Mouse (Mus musculus) spleen, postnatal 14 days (tissue): ENCODE measurements around the gene Meox1.

ENCODE experiments used
- DNase-seq, 2 experiments: peaks; one replicate each; pipeline ENCODE4 v3.0.0; 2021 to 2022; ENCODE audit warnings: low spot score in 2 of 2

Gene Meox1

GRCm38 (mm10) chr11:101898328-101898727, 4.2 kb upstream of the Meox1 start:
- DNase-seq, result no peak

- DNase-seq, result no peak
Observed at GRCm38 (mm10) chr11:101896546-101897361, 2.6 kb upstream of the Meox1 start.

- no peak for DNase-seq
Observed at GRCm38 (mm10) chr11:101893560-101893959, 614 bp downstream of the Meox1 start.

DNA sequence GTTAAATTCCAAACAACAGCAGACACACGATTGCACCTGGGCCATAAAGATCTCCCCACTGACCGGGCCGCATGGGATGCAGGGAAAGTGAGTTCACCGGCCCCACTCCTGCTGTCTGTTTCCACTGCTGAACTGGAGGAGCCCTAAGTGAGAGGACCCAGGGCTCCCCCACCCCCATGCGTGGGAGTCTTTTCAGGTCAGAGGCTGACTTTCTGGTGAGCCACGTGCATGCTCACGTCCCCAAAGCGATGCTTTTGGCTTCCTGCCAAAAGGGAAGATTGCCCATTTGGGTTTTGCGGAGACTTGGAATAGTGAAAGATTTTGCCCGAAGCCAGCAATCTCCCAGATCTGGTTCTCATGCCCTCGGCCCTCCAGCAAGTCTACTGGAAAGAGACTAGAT, 2.7 kb downstream of the Meox1 start:
- no peak for DNase-seq

DNA sequence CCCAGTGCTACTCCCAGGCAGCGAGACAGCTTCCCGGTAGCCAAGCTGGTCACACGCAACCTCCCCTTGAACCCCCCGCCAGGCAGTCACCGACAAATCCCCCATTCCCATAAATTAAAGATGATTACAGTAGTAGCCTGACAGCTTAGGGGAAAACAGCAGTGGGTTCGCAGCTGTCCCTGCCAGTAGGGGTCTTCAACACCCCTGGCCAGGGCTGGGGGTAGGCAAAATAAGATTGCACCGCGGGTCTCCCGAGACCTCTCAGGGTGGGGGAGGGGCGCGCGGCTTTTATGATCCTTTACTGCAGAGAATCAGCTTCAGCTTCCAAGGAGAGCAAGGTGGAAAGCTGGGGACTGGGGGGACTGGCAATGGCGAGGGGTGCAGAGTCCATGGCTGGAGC, 4.4 kb downstream of the Meox1 start:
- DNase-seq, result no peak

- no peak for DNase-seq
Observed at GRCm38 (mm10) chr11:101888820-101889219, 5.4 kb downstream of the Meox1 start.

GRCm38 (mm10) chr11:101886436-101886835, 7.7 kb downstream of the Meox1 start:
- no peak for DNase-seq

DNA sequence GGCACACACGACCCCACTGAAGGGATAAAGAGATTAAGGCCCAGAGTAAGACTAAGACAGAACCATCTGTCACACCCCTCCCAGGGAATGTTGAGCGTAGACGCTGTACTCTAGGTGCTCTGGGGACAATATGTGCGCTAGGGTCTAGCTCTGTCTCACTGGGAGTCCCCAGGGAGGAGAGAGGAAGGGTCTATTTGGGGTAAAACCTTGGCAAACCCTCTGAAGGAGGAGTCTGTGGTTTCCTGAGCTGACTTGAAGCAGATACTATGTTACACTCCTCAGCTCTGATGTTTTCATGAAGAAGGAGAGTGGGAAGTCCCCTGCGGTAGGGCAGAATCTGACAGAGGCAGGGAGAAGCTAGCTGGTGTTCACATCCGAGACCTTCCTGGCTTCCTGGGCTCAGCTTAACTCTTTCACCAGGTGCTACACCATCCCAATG, 8.3 kb downstream of the Meox1 start:
- no peak for DNase-seq

GRCm38 (mm10) chr11:101885232-101885631, 8.9 kb downstream of the Meox1 start:
- DNase-seq, result no peak

GRCm38 (mm10) chr11:101883911-101884310, 10.3 kb downstream of the Meox1 start:
- no peak for DNase-seq

DNA sequence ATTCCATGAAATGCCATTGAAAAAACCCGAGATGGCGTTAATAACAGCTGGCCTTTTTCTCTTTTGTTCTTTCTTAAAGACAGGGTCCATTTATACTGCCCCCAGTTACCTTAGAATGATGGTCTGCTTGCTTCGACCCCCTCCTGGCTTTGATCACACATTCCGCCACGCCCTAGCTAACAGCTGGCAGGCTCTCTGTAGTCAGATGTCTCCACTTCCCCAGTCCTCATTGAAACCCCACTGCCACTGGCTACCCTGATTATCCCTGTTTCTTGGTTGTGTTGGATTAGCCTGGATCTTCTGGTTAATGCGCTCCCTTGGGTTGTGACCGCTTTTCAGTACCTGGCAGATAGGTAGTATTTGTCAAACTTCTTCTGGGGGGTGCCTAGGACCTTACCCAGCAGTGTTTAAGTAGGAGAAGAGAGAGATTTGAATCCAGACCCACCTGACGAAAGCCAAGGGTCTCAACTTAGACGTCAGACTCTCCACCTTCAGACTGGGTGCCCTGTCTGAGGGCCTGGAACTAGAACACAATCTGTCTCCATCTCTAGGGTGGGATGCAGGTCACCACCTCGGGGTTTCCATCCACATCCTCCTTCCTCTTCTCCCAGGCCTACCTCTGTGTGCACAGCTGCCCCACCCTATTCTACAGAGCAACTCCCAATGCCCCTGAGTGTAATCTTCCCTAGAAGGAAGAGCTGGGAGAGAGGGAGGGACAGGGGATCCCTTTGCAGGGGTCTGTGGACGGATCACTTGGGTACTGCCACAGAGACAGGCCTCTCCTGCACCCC, 11.5 kb downstream of the Meox1 start:
- DNase-seq, result no peak

DNA sequence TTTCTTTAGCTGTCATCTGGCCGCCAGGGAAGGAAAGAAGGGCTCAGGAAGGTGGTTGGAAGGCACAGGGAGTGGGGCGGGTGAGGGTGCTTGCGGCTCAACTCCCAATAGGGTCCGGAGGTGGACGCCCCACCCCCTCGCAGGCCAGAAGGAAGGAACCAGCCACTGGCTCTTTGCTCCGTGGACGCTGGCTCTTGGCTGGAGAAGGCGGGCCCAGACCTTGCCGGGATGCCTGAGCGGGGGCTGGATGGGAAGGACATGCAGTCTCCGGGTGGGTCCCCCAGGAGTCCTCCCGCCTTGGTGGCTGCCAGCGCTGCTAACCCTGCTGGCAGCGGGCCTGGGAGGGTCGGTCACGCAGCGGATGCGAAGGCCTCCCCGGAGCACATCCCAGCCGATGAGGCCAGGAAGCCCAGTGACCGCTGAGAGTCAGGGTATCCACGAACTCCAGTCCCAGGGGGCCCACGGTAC, 12.5 kb downstream of the Meox1 start:
- no peak for DNase-seq

- no peak for DNase-seq
Observed at GRCm38 (mm10) chr11:101881185-101881584, 13.0 kb downstream of the Meox1 start.

DNA sequence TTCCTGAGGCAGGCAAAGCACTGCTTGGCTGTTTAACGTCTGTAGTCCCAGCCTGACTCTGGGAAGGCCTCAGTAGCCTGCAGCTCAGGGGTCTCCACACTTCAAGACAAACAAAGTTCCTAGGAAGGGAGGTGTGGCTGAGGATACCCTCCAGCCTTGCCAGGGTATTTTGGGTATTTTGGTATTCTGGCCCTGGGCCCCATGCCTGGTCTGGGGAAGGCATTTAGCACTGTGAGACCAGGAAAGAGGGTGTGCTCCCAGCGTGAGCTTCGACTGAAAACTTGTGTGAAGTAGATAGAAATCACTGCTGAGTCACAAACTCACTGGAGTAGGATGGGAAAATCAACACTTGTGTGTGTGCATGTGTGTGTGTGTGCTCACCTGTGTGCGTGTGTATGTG, 14.5 kb downstream of the Meox1 start:
- no peak for DNase-seq

- no peak for DNase-seq
Observed at GRCm38 (mm10) chr11:101878696-101879095, 15.5 kb downstream of the Meox1 start.

DNA sequence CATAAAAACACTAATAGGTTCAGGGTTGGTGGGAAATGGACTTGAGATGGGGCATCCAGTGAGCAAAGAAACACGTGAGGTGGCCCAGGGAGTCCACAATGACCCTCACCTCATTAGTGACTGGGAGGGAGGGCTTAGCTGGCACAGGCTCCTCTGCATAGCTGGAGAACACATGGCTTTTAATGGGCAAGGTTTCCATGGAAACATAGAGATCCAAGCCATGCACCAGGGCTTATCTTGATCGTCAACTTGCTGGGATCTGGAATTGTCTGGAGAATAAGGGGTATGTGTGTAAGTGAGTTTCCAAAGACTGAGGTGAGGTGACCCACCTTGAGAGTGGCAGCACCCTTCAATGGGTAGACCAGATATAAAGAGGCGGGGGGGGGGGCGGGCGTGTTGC, 19.2 kb downstream of the Meox1 start:
- no peak for DNase-seq

GRCm38 (mm10) chr11:101873909-101874308, 20.3 kb downstream of the Meox1 start:
- DNase-seq, result no peak

DNA sequence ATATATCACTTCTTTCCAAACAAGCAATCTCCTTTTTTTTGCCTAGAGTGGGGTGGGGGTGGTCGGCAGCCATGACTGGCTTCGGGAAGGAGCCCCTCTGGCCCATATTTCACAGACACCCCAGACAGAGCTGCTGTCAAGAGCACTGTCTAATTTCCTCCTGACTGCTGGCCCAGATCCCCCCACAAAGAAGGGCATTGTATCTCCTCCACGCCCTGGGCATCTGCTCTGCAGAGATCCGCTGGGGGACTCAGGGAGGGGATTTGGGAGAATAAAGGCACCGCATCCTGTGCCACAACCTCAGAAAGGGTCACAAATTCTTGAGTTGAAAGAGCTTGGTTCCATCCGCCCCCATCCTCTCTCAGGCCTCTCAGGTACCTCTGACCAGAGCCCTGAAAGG, 22.7 kb downstream of the Meox1 start:
- no peak for DNase-seq

GRCm38 (mm10) chr11:101870067-101870765, 24.0 kb downstream of the Meox1 start:
- no peak for DNase-seq

GRCm38 (mm10) chr11:101867513-101868052, 26.6 kb downstream of the Meox1 start:
- no peak for DNase-seq

GRCm38 (mm10) chr11:101858742-101859141, 35.4 kb downstream of the Meox1 start:
- no peak for DNase-seq
